Mouse (Mus musculus) liver, adult 2 months (tissue): ENCODE results near the gene Lmo1. TPM values are rescaled to one million over a fixed set of nuclear protein-coding genes. Genes with fewer than 3 reads are reported as not detected.

Source experiments
- DNase-seq: peaks from one replicate; pipeline ENCODE4 v3.0.0-alpha.2; 2011; ENCODE audit warnings: low read depth, low spot score; ENCODE audit errors: extremely low read depth
- H3K27ac ChIP-seq: fragments of 200-500 bp; replicated peaks from 2 replicates; pipeline ENCODE4 v1.5.1; 2012; ENCODE audit warnings: low read depth, mild to moderate bottlenecking, control low read depth, inconsistent platforms, low read length; ENCODE audit not compliant: insufficient read depth
- H3K27me3 ChIP-seq: fragments of 200-500 bp; 2 replicates; pipeline ENCODE4 v1.6.1; 2012; ENCODE audit warnings: mild to moderate bottlenecking, moderate library complexity, low read length, inconsistent platforms; ENCODE audit not compliant: control insufficient read depth, insufficient read depth
- H3K36me3 ChIP-seq: fragments of 200-500 bp; 2 replicates; pipeline ENCODE4 v1.6.1; 2012; ENCODE audit warnings: low read length, inconsistent platforms; ENCODE audit not compliant: control insufficient read depth, insufficient read depth
- H3K4me1 ChIP-seq: fragments of 200-500 bp; 2 replicates; pipeline ENCODE4 v1.6.1; 2011; ENCODE audit warnings: low read length; ENCODE audit not compliant: control insufficient read depth, insufficient read depth
- H3K4me3 ChIP-seq: fragments of 200-500 bp; 2 replicates; pipeline ENCODE4 v1.5.1; 2011; ENCODE audit warnings: low read depth, mild to moderate bottlenecking, control low read depth, low read length, moderate library complexity; ENCODE audit not compliant: insufficient read depth
- H3K79me2 ChIP-seq: fragments of 200-500 bp; 2 replicates; pipeline ENCODE4 v1.6.1; 2012; ENCODE audit warnings: inconsistent platforms, mild to moderate bottlenecking, low read length, moderate library complexity; ENCODE audit not compliant: control insufficient read depth, insufficient read depth
- H3K9ac ChIP-seq: fragments of 200-500 bp; 2 replicates; pipeline ENCODE4 v1.6.1; 2012; ENCODE audit warnings: low read depth, mild to moderate bottlenecking, control low read depth, inconsistent platforms, low read length
- CTCF ChIP-seq: fragments of 200-500 bp; IDR thresholded peaks from 2 replicates; pipeline ENCODE4 v1.5.1; 2011; ENCODE audit warnings: low read depth, low read length, control low read depth
- POLR2A ChIP-seq: fragments of 200-500 bp; IDR thresholded peaks from 2 replicates; pipeline ENCODE4 v1.6.1; 2011; ENCODE audit warnings: low read length, control low read depth; ENCODE audit not compliant: insufficient read depth; ENCODE audit errors: extremely low read depth
- WGBS: fragments of 180-500 bp; shearing (Covaris S2); methylation state at CpG from one replicate; pipeline ENCODE4 v1.1.7; 2018; 5-methylcytosine and 5-hydroxymethylcytosine counted together
- polyA plus RNA-seq: library from polyadenylated mRNA; depleted of rRNA; stranded (reverse); fragments of >200 nt; gene quantifications from 2 replicates; pipeline ENCODE4 v1.2.3, GENCODE M21; 2012
- total RNA-seq: library from RNA; depleted of rRNA; stranded (reverse); fragments of >200 nt; gene quantifications from 2 replicates; pipeline ENCODE4 v1.2.3, GENCODE M21; 2014

The Lmo1 gene
- total and polyA plus RNA-seq, 2 experiments: not detected

DNA sequence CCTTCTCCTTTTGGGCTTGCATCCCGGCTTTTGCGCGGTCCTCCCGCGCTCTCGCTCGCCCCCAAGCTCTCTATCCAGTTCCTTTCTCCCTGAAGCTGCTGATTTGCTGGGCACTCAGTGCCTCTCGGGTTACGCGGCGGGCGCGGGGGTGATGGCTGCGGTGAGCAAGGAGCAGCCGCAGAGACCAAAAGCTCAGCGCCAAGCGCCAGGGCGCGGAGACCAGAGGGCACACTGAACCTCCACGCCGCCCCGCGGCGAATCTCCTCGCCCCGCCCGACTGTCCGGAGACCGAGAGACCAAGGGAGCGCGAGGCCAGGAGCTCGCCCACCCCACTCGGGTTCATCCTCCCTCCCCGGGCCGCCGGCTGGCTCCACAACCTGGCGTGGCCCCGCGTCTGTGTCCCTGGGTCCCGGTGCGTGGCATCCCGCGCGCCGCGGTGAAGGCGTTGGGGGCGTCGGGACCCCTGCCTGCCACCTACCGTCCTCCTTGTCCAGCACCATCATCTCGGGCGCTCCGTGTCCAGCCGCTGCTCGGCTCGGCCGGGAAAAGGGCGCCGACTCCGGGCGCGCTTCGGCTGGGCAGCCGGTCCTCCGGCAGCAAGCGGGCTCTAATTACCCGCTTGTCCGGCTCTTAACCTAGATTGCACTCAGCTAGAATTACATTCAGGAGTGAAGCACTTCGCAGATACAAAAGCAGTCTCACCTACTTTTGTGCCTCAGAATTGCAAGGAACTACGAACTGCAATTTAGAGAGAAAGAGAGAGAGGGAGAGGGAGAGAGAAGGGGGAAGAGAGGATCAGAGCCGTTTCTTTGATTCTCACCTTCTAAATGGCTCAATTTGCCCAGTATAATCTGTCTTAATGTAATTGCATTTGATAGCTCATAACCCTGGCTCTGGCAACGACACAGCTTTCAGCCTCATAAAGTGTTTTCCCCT lies 5.2 kb downstream of the Lmo1 start:
- TF ChIP-seq CTCF (no peak), POLR2A (no peak)
- no peaks in the 10 kb centered on the region for H3K36me3 ChIP-seq
- H3K9ac ChIP-seq: no peak overlapping the region
- DNase-seq: no peak
- WGBS: 2% methylated on average over 72 of the region's 72 CpGs
- no peaks in the 10 kb centered on the region for H3K4me1 ChIP-seq
- H3K4me3 ChIP-seq: peak overlapping the region; percentile 9; the same call in 1 of the 2 replicates
- H3K27ac ChIP-seq: no peak overlapping the region
- peaks cover 11% of the 10 kb centered on the region for H3K27me3 ChIP-seq
- no peaks in the 10 kb centered on the region for H3K79me2 ChIP-seq

DNA sequence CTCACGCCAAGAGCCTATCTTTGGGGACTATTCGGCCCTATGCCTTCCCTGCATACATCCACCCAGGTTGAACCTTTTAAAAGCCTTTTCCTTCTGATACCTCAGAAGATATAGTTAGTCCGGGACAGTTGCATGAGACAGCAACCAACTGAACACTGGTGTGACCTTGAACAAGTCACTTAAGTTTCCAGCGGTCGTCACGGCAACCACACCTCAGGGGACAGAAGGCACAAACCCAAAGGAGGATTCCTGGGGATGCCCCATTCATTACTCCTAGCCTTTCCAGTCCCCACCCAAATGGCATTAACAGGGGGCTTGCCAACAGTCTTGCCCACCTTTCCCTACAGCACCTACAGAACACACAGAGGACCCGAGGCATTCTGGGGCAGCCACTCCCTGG lies 6.3 kb downstream of the Lmo1 start:
- Histone ChIP-seq H3K4me3 (no peak overlapping the region), H3K9ac (no peak overlapping the region), H3K27me3 (peaks cover 11% of the 10 kb centered on the region), H3K4me1 (no peaks in the 10 kb centered on the region), H3K79me2 (no peaks in the 10 kb centered on the region), H3K27ac (no peak overlapping the region), H3K36me3 (no peaks in the 10 kb centered on the region)
- TF ChIP-seq CTCF: no peak
- TF ChIP-seq POLR2A: no peak
- no peak for DNase-seq
- WGBS: 85% methylated on average over 7 of the region's 7 CpGs

DNA sequence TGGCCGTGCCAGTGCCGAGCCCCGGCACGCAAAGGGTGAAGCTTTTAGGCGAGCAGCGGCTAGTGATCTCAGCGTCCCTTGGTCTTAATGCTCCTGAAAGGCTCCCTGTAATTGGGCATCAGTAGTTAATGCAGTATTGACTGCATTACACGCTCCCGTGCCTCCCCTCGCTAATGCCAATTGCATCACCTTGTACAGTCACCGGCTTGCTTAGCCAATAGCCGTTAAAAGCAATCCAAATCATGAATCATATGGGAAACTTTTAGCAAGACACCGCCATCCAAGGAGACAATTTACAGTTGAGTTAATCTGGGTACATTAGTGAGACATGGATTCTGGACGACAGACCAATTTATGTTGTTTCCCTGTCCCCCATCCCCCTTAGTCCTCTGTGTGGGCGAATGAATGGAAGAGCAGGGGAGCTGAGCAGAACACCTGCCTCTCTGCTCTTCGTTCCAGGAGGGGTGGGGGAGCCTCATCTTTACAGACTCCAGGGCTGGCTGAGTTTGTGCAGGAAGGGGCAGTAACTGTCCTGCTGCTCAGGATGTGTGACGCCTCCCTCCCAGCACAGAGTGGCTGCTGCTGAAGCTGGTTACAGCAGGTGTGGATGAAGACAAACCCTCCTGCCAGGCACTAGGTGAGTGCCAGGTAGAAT lies 8.9 kb downstream of the Lmo1 start:
- H3K4me3 ChIP-seq: no peak overlapping the region
- DNase-seq: no peak
- no peaks in the 10 kb centered on the region for H3K4me1 ChIP-seq
- 74% methylated on average over 17 of the region's 17 CpGs for WGBS
- H3K27ac ChIP-seq: no peak overlapping the region
- H3K36me3 ChIP-seq: no peaks in the 10 kb centered on the region
- H3K27me3 ChIP-seq: peaks cover 7% of the 10 kb centered on the region
- H3K79me2 ChIP-seq: no peaks in the 10 kb centered on the region
- no peak for TF ChIP-seq POLR2A
- no peak for TF ChIP-seq CTCF
- H3K9ac ChIP-seq: no peak overlapping the region

DNA sequence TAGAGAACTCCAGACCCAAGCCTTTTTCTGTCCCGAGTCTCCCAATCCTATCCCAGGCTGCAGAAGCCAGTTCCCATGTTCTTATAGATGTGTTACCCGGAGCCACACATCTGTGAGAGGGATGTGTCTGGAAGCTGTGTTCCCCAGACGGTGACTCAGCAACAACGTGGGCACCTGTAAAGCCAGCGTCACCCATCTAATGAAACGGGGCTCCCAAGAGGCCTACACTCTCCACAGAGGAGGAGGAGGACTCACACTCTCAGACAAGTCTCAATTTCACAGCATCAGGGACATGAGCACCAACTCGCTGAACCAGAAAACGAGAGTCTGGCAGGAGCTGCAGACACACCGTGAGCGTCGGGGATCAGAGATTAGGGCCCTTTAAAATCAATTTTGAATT lies 20.7 kb downstream of the Lmo1 start:
- no peak for DNase-seq
- 71% methylated on average over 11 of the region's 11 CpGs for WGBS
- Histone ChIP-seq H3K27me3 (no peaks in the 10 kb centered on the region), H3K36me3 (no peaks in the 10 kb centered on the region), H3K27ac (no peak overlapping the region), H3K9ac (no peak overlapping the region), H3K4me3 (no peak overlapping the region), H3K79me2 (no peaks in the 10 kb centered on the region), H3K4me1 (no peaks in the 10 kb centered on the region)
- no peak for TF ChIP-seq CTCF
- TF ChIP-seq POLR2A: no peak

DNA sequence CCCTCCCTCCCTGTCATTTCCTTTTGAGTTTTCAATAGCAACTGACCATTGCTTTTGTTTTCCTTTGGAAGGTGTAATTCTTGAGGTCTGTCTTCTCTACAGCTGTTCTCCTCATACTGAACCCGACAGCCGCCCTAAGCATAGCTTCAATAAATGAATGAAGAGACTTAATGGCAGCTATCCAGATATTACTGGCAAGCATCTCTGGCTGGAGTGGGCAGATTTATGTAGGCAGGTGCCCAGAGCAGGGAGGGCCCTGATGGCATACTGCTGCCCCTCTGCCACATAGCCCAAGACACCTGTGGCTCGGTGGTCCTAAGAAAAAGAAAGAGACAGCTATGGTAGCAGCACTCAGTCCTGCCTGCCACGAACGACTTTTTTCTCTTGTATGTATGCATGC lies 21.5 kb downstream of the Lmo1 start:
- 80% methylated on average over 5 of the region's 5 CpGs for WGBS
- no peaks in the 10 kb centered on the region for H3K27me3 ChIP-seq
- H3K36me3 ChIP-seq: no peaks in the 10 kb centered on the region
- no peaks in the 10 kb centered on the region for H3K4me1 ChIP-seq
- no peak for DNase-seq
- H3K4me3 ChIP-seq: no peak overlapping the region
- no peak overlapping the region for H3K27ac ChIP-seq
- no peaks in the 10 kb centered on the region for H3K79me2 ChIP-seq
- H3K9ac ChIP-seq: no peak overlapping the region
- no peak for TF ChIP-seq POLR2A
- no peak for TF ChIP-seq CTCF
